In genomic region chr2:32163057-32163456, GRCm38 (mm10) we compare ENCODE assay signal across 19 mouse cellular contexts. TPM values are rescaled to one million over a fixed set of nuclear protein-coding genes. Genes with fewer than 3 reads are reported as not detected.
DNase-seq lines count a peak whose midpoint lies in the region; ATAC-seq and TF ChIP-seq lines count a peak whose summit lies in the region.
"Had no signal": no experiment of that assay in that cellular context is flagged by ENCODE, and none has a peak within 500 bp of the region (broad histone marks: within the 10 kb centered on the region; RNA-seq: fewer than 3 reads in every experiment).

No protein-coding gene starts in this region.

- H3K9me3 ChIP-seq in liver, embryonic 11.5 days (ENCODE audit: control insufficient read depth, low read length): no peaks in the 10 kb centered on the region
- H3K9me3 ChIP-seq in ES-E14 (ENCODE audit: control insufficient read depth, insufficient read depth, low read depth, low read length): no peaks in the 10 kb centered on the region
- H3K9me3 ChIP-seq in liver, postnatal 0 days (ENCODE audit: low read length): no peaks in the 10 kb centered on the region
- H3K9me3 ChIP-seq in forebrain, embryonic 16.5 days (ENCODE audit: control insufficient read depth, low read length): no peaks in the 10 kb centered on the region
- H3K9me3 ChIP-seq: embryonic facial prominence, embryonic 15.5 days; heart, embryonic 13.5 days; hindbrain, embryonic 15.5 days had no signal

- TF ChIP-seq EP300 in liver, postnatal 0 days (IDR thresholded peaks at IDR 0.05; ENCODE audit: low read depth): no peak

- H3K27me3 ChIP-seq in liver, embryonic 11.5 days (replicated peaks; ENCODE audit: control insufficient read depth, insufficient read depth, low read length): no peaks in the 10 kb centered on the region
- no peaks in the 10 kb centered on the region for H3K27me3 ChIP-seq in liver, postnatal 0 days (ENCODE audit: insufficient read depth, low read length)
- no peaks in the 10 kb centered on the region for H3K27me3 ChIP-seq in forebrain, embryonic 16.5 days (replicated peaks; ENCODE audit: control insufficient read depth, insufficient read depth, low read length)
- H3K27me3 ChIP-seq: embryonic facial prominence, embryonic 15.5 days; heart, embryonic 13.5 days; hindbrain, embryonic 15.5 days had no signal

- WGBS in liver, embryonic 11.5 days: 83% methylated on average over 3 of the region's 3 CpGs
- 73% methylated on average over 3 of the region's 3 CpGs for WGBS in liver, postnatal 0 days (ENCODE audit: insufficient replicate concordance)
- WGBS in forebrain, embryonic 16.5 days: 91% methylated on average over 3 of the region's 3 CpGs

- no peak overlapping the region for H3K4me2 ChIP-seq in liver, embryonic 11.5 days
- H3K4me2 ChIP-seq in liver, postnatal 0 days (ENCODE audit: low read depth, low read length): no peak overlapping the region
- H3K4me2 ChIP-seq in forebrain, embryonic 16.5 days (ENCODE audit: low read length): no peak overlapping the region
- H3K4me2 ChIP-seq: embryonic facial prominence, embryonic 15.5 days; heart, embryonic 13.5 days; hindbrain, embryonic 15.5 days had no signal

- no peak for DNase-seq in liver, embryonic 11.5 days (ENCODE audit: low spot score)
- DNase-seq in liver (no peak), ES-E14 (ENCODE audit: low read depth, low spot score) (no peak)
- no peak for DNase-seq in liver, postnatal 0 days
- DNase-seq in cerebellum, adult 11 months: no peak
- DNase-seq: adrenal gland, adult 8-10 months; adrenal gland, postnatal 36 days; cerebellum, adult 8-10 months; cerebellum, postnatal 14 days; embryo, embryonic 11 days; gastrocnemius, postnatal 10 days; heart, postnatal 36 days had no signal

- no peaks in the 10 kb centered on the region for H3K36me3 ChIP-seq in liver, embryonic 11.5 days (ENCODE audit: control insufficient read depth, insufficient read depth, low read length)
- peaks cover 7% of the 10 kb centered on the region; the same call in 1 of the 2 replicates for H3K36me3 ChIP-seq in ES-E14 (ENCODE audit: control insufficient read depth, insufficient read depth, low read length, poor library complexity, severe bottlenecking)
- H3K36me3 ChIP-seq in liver, postnatal 0 days (replicated peaks; ENCODE audit: insufficient read depth, low read length): no peaks in the 10 kb centered on the region
- no peaks in the 10 kb centered on the region for H3K36me3 ChIP-seq in forebrain, embryonic 16.5 days (ENCODE audit: control insufficient read depth, insufficient read depth)
- H3K36me3 ChIP-seq: heart, embryonic 13.5 days; hindbrain, embryonic 15.5 days had no signal

- no peak overlapping the region for H3K4me3 ChIP-seq in liver, embryonic 11.5 days (ENCODE audit: low read depth, low read length)
- peak overlapping the region; percentile 42 to 61 for H3K4me3 ChIP-seq in ES-E14 (ENCODE audit: insufficient read depth in 1 of 2, low read depth in 1 of 2, low read length in 2 of 2, poor library complexity in 1 of 2, severe bottlenecking in 1 of 2)
- no peak overlapping the region for H3K4me3 ChIP-seq in liver, postnatal 0 days (ENCODE audit: low read depth, low read length)
- H3K4me3 ChIP-seq in forebrain, embryonic 16.5 days (replicated peaks; ENCODE audit: low read length): no peak overlapping the region
- H3K4me3 ChIP-seq: embryonic facial prominence, embryonic 15.5 days; erythroblast, embryonic 14.5 days; forebrain, embryonic 10.5 days; heart, embryonic 13.5 days; hindbrain, embryonic 15.5 days had no signal

- in situ Hi-C loops in ES-E14 (cut with MboI; ENCODE audit: low sequenced_read_pairs in 2 of 2, unreplicated experiment in 2 of 2): no loop called here

- 0 out of 2 replicates have a peak overlapping the region, but pooled peaks have one; percentile 24 for H3K27ac ChIP-seq in liver, embryonic 11.5 days (ENCODE audit: low read depth, low read length)
- peak overlapping the region; percentile 95 for H3K27ac ChIP-seq in ES-E14 (ENCODE audit: insufficient read depth, low read depth, low read length, poor library complexity, severe bottlenecking)
- H3K27ac ChIP-seq in liver, postnatal 0 days (ENCODE audit: low read depth): peak overlapping the region; percentile 83; the same call in 1 of the 2 replicates
- H3K27ac ChIP-seq in forebrain, embryonic 16.5 days (ENCODE audit: low read length): no peak overlapping the region
- H3K27ac ChIP-seq: embryonic facial prominence, embryonic 15.5 days; forebrain, embryonic 10.5 days; heart, embryonic 13.5 days; hindbrain, embryonic 15.5 days had no signal

- H3K4me1 ChIP-seq in liver, embryonic 11.5 days (replicated peaks; ENCODE audit: control insufficient read depth, insufficient read depth, low read length): peaks cover 73% of the 10 kb centered on the region
- H3K4me1 ChIP-seq in ES-E14 (ENCODE audit: control insufficient read depth in 2 of 2, insufficient read depth in 2 of 2, low read length in 2 of 2, poor library complexity in 1 of 2): peaks cover 13 to 27% of the 10 kb centered on the region in 2 experiments
- peaks cover 67% of the 10 kb centered on the region for H3K4me1 ChIP-seq in liver, postnatal 0 days (ENCODE audit: insufficient read depth)
- H3K4me1 ChIP-seq in forebrain, embryonic 16.5 days (replicated peaks; ENCODE audit: control insufficient read depth, insufficient read depth, low read length): peaks cover 41% of the 10 kb centered on the region

- no peak overlapping the region for H3K9ac ChIP-seq in liver, embryonic 11.5 days (ENCODE audit: low read depth, low read length)
- peak overlapping the region; percentile 76 for H3K9ac ChIP-seq in ES-E14 (ENCODE audit: insufficient read depth, low read depth, low read length, poor library complexity, severe bottlenecking)
- no peak overlapping the region for H3K9ac ChIP-seq in liver, postnatal 0 days (replicated peaks)
- H3K9ac ChIP-seq in forebrain, embryonic 16.5 days (replicated peaks; ENCODE audit: low read depth, low read length): no peak overlapping the region
- H3K9ac ChIP-seq: embryonic facial prominence, embryonic 15.5 days; heart, embryonic 13.5 days; hindbrain, embryonic 15.5 days had no signal

- no peak for TF ChIP-seq CTCF in liver, postnatal 0 days (IDR thresholded peaks at IDR 0.05; ENCODE audit: low read depth)

- no peak for ATAC-seq in liver, embryonic 11.5 days (replicated peaks; ENCODE audit: low FRiP score)
- no peak for ATAC-seq in liver, postnatal 0 days
- ATAC-seq in forebrain, embryonic 16.5 days: no peak
- ATAC-seq: forebrain, embryonic 14.5 days had no signal

TF ChIP-seq in ES-E14, 5 proteins besides CTCF, POLR2A, EP300 and RAD21:
- TF ChIP-seq ZNF384 (IDR thresholded peaks at IDR 0.05; ENCODE audit: low read depth, low read length): no peak
- TF ChIP-seq ZC3H11A (IDR thresholded peaks at IDR 0.05; ENCODE audit: borderline replicate concordance, low read depth, low read length): no peak
- no peak for TF ChIP-seq CHD2 (IDR thresholded peaks at IDR 0.05; ENCODE audit: low read depth, low read length)
- no peak for TF ChIP-seq HCFC1 (IDR thresholded peaks at IDR 0.05; ENCODE audit: borderline replicate concordance, insufficient read depth, low read length)
- no peak for TF ChIP-seq MAFK (IDR thresholded peaks at IDR 0.05; ENCODE audit: insufficient read depth, low read depth, low read length)

RNA-seq across cellular contexts. Expression of gene Prrc2b, which starts 12.2 kb away (rescaled TPM):
- polyA plus RNA-seq in liver, embryonic 11.5 days (2014; fragmentation: Nextera tagmentation; extraction: Ambion mirVana): 37.8 and 48.1 TPM in 2 replicates
- total RNA-seq in ES-E14 (2012; rRNA removed): 75.1 and 88.5 TPM in 2 replicates
- 7.5 and 8.4 TPM in 2 replicates for polyA plus RNA-seq in liver, postnatal 0 days (2015; fragmentation: Nextera tagmentation; extraction: Ambion mirVana)
- 75.5 and 84.7 TPM in 2 replicates for polyA plus RNA-seq in forebrain, embryonic 16.5 days (2015; fragmentation: Nextera tagmentation; extraction: Ambion mirVana)

Comparison
In these comparisons a context has a peak if more than half of its experiments do, and no peak if none do; other contexts are left out.
1. H3K4me3 ChIP-seq: peak in ES-E14 (2 of 2); none in liver, embryonic 11.5 days (single experiment), liver, postnatal 0 days (single experiment) and forebrain, embryonic 16.5 days (single experiment).